Mouse (Mus musculus) brain, embryonic 14.5 days (tissue): ENCODE data around the gene Ppm1k.

Experiments used
- CTCF ChIP-seq: fragments of 200-500 bp; IDR thresholded peaks from 2 replicates; pipeline ENCODE4 v1.5.1; 2012; ENCODE audit warnings: inconsistent platforms, mild to moderate bottlenecking, moderate library complexity, borderline replicate concordance; ENCODE audit not compliant: insufficient read depth, insufficient read length; ENCODE audit errors: extremely low read depth
- POLR2A ChIP-seq: fragments of 200-500 bp; IDR thresholded peaks from 2 replicates; pipeline ENCODE4 v1.6.1; 2012; ENCODE audit warnings: mild to moderate bottlenecking, inconsistent platforms, borderline replicate concordance; ENCODE audit not compliant: poor library complexity, insufficient read depth, insufficient read length, severe bottlenecking; ENCODE audit errors: extremely low read depth

GRCm38 (mm10) chr6:57535386-57535936 lies at the start of gene Ppm1k:
- no peak for TF ChIP-seq CTCF
- TF ChIP-seq POLR2A = 0 out of 2 replicates have a peak, but pooled peaks have one; percentile 3
